Mouse (Mus musculus) CH12.LX (cell line): ENCODE results near the gene Eif5b. TPM values are rescaled to one million over a fixed set of nuclear protein-coding genes. Genes with fewer than 3 reads are reported as not detected.

ENCODE experiments used
- DNase-seq: peaks from one replicate; pipeline ENCODE4 v3.0.0-alpha.2; 2013; ENCODE audit errors: extremely low read depth
- H3K27ac ChIP-seq: 2 replicates; pipeline ENCODE4 v1.5.1; 2012; ENCODE audit warnings: low read depth, mild to moderate bottlenecking, control low read depth, moderate library complexity; ENCODE audit not compliant: insufficient read depth
- H3K27me3 ChIP-seq: replicated peaks from 2 replicates; pipeline ENCODE3; 2012; ENCODE audit warnings: inconsistent platforms
- H3K36me3 ChIP-seq, 2 experiments: replicated peaks in 1 of 2; 2 replicates each; pipeline versions ENCODE3 to v1.6.1; 2012; ENCODE audit warnings: inconsistent platforms in 1 of 2, low read length in 1 of 2, mild to moderate bottlenecking in 1 of 2, mixed read lengths in 1 of 2, moderate library complexity in 1 of 2; ENCODE audit not compliant: control insufficient read depth in 1 of 2, insufficient read depth in 1 of 2
- H3K4me1 ChIP-seq, 2 experiments: 2 replicates each; pipeline ENCODE4 v1.6.1; 2012; ENCODE audit warnings: inconsistent platforms in 1 of 2, moderate library complexity in 1 of 2; ENCODE audit not compliant: insufficient read depth in 2 of 2, control insufficient read depth in 1 of 2
- H3K4me2 ChIP-seq: 2 replicates; pipeline ENCODE4 v1.6.1; 2012; ENCODE audit warnings: low read depth, mild to moderate bottlenecking, control low read depth; ENCODE audit not compliant: poor library complexity, insufficient read depth, severe bottlenecking
- H3K4me3 ChIP-seq, 3 experiments: fragments of 150-350 bp in 1 of 3; sonication (generic) in 1 of 3; replicated peaks in 1 of 3; 2 replicates each; pipeline versions ENCODE3 to v1.5.1; 2011 to 2012; ENCODE audit warnings: low read depth in 2 of 3, low read length in 2 of 3, mild to moderate bottlenecking in 2 of 3, moderate library complexity in 2 of 3, control low read depth in 1 of 3, improper control_type of control experiment in 1 of 3, inconsistent platforms in 1 of 3, mixed read lengths in 1 of 3; ENCODE audit not compliant: poor library complexity in 1 of 3
- H3K79me2 ChIP-seq: replicated peaks from 2 replicates; pipeline ENCODE4 v1.6.1; 2012; ENCODE audit warnings: mild to moderate bottlenecking, moderate library complexity; ENCODE audit not compliant: control insufficient read depth, poor library complexity, insufficient read depth, severe bottlenecking; ENCODE audit errors: extremely low read depth
- H3K9ac ChIP-seq: 2 replicates; pipeline ENCODE4 v1.6.1; 2012; ENCODE audit warnings: low read depth, mild to moderate bottlenecking, control low read depth, moderate library complexity; ENCODE audit not compliant: insufficient read depth
- H3K9me3 ChIP-seq: replicated peaks from 2 replicates; pipeline ENCODE3; 2012; ENCODE audit warnings: low read length, inconsistent platforms, mixed read lengths
- CHD1 ChIP-seq: IDR thresholded peaks from 2 replicates; pipeline ENCODE4 v1.6.1; 2012; ENCODE audit warnings: low read depth, low read length, improper control_type of control experiment, inconsistent platforms
- CHD2 ChIP-seq: IDR thresholded peaks from 2 replicates; pipeline ENCODE4 v1.6.1; 2011; ENCODE audit warnings: low read length, improper control_type of control experiment
- CTCF ChIP-seq, 2 experiments: IDR thresholded peaks in 1 of 2; conservative IDR thresholded peaks in 1 of 2; 2 replicates each; pipeline ENCODE4 v1.5.1; 2011 to 2012; ENCODE audit warnings: low read depth in 2 of 2, low read length in 2 of 2, improper control_type of control experiment in 1 of 2, inconsistent platforms in 1 of 2, mild to moderate bottlenecking in 1 of 2, moderate library complexity in 1 of 2
- E2F4 ChIP-seq: IDR thresholded peaks from 2 replicates; pipeline ENCODE4 v1.6.1; 2011; ENCODE audit warnings: low read depth, low read length, improper control_type of control experiment; ENCODE audit not compliant: insufficient replicate concordance
- ELF1 ChIP-seq: IDR thresholded peaks from 2 replicates; pipeline ENCODE4 v1.6.1; 2014; ENCODE audit warnings: low read depth, mild to moderate bottlenecking, inconsistent platforms, low read length, improper control_type of control experiment
- ETS1 ChIP-seq: conservative IDR thresholded peaks from 2 replicates; pipeline ENCODE4 v1.6.1; 2012; ENCODE audit warnings: low read depth, mild to moderate bottlenecking, inconsistent platforms, low read length, improper control_type of control experiment, moderate library complexity
- GABPA ChIP-seq: IDR thresholded peaks from 2 replicates; pipeline ENCODE4 v1.6.1; 2012; ENCODE audit warnings: low read depth, low read length, improper control_type of control experiment, inconsistent platforms; ENCODE audit not compliant: insufficient replicate concordance
- HCFC1 ChIP-seq: IDR thresholded peaks from 2 replicates; pipeline ENCODE4 v1.6.1; 2012; ENCODE audit warnings: low read depth, mild to moderate bottlenecking, inconsistent platforms, low read length, improper control_type of control experiment
- IRF4 ChIP-seq: IDR thresholded peaks from 2 replicates; pipeline ENCODE4 v1.6.1; 2014; ENCODE audit warnings: low read depth, mild to moderate bottlenecking, inconsistent platforms, low read length, improper control_type of control experiment
- MAZ ChIP-seq: IDR thresholded peaks from 2 replicates; pipeline ENCODE4 v1.6.1; 2012; ENCODE audit warnings: low read depth, mild to moderate bottlenecking, inconsistent platforms, low read length, improper control_type of control experiment, moderate library complexity
- MXI1 ChIP-seq: IDR thresholded peaks from 2 replicates; pipeline ENCODE4 v1.6.1; 2011; ENCODE audit warnings: mild to moderate bottlenecking, low read depth, low read length, improper control_type of control experiment
- POLR2A ChIP-seq: IDR thresholded peaks from 2 replicates; pipeline ENCODE4 v1.6.1; 2011; ENCODE audit warnings: low read depth, mild to moderate bottlenecking, improper control_type of control experiment, low read length
- RAD21 ChIP-seq: IDR thresholded peaks from 2 replicates; pipeline ENCODE4 v1.6.1; 2011; ENCODE audit warnings: low read depth, mild to moderate bottlenecking, low read length, improper control_type of control experiment, moderate library complexity
- SMC3 ChIP-seq: IDR thresholded peaks from 2 replicates; pipeline ENCODE4 v1.6.1; 2011; ENCODE audit warnings: low read depth, low read length, improper control_type of control experiment
- UBTF ChIP-seq: IDR thresholded peaks from 2 replicates; pipeline ENCODE4 v1.6.1; 2012; ENCODE audit warnings: low read depth, mild to moderate bottlenecking, inconsistent platforms, low read length, improper control_type of control experiment, moderate library complexity
- ZC3H11A ChIP-seq: IDR thresholded peaks from 2 replicates; pipeline ENCODE4 v1.6.1; 2012; ENCODE audit warnings: low read depth, mild to moderate bottlenecking, inconsistent platforms, low read length, improper control_type of control experiment
- ZKSCAN1 ChIP-seq: IDR thresholded peaks from 2 replicates; pipeline ENCODE4 v1.6.1; 2012; ENCODE audit warnings: low read depth, inconsistent platforms, low read length, improper control_type of control experiment, borderline replicate concordance
- dilution Hi-C: fragments of 300-500 bp; cut with MboI; formaldehyde crosslinking; loops from 2 replicates; pipeline ENCODE4 v1.14.3; 2020; ENCODE audit warnings: low sequenced_read_pairs; ENCODE audit not compliant: extremely low pct_unique_long_range_greater_than_20kb, extremely low pct_ligation_motif_present
- in situ Hi-C: fragments of 300-500 bp; cut with MboI; formaldehyde crosslinking; loops from 3 replicates; pipeline ENCODE4 v1.14.3; 2019; ENCODE audit warnings: low sequenced_read_pairs, low pct_ligation_motif_present, low pct_unique_long_range_greater_than_20kb, mixed read lengths
- polyA plus RNA-seq: library from polyadenylated mRNA; unstranded; fragments of >175 nt; gene quantifications from 2 replicates; pipeline ENCODE4 v1.2.1, GENCODE M21; 2012; ENCODE audit warnings: low read depth; ENCODE audit not compliant: insufficient read length
- total RNA-seq, 2 experiments: library from RNA; depleted of rRNA; stranded (reverse); fragments of 300-350 nt in 1 of 2; fragments of >200 nt in 1 of 2; gene quantifications; 2 replicates each; pipeline ENCODE4 v1.2.3; 2012 to 2014

The Eif5b gene
- total and polyA plus RNA-seq, 3 experiments = 22.2 to 101 (median 29.8) TPM

GRCm38 (mm10) chr1:37959486-37959885 is 38.3 kb upstream of the Eif5b start:
- Histone ChIP-seq H3K27ac (no peak overlapping the region), H3K9me3 (no peaks in the 10 kb centered on the region), H3K4me3 (no peak overlapping the region), H3K27me3 (peaks cover 3% of the 10 kb centered on the region), H3K9ac (no peak overlapping the region), H3K4me1 (no peaks in the 10 kb centered on the region), H3K36me3 (no peaks in the 10 kb centered on the region), H3K79me2 (no peaks in the 10 kb centered on the region), H3K4me2 (no peak overlapping the region)
- in situ Hi-C loops (no loop called here), dilution Hi-C loops (no loop called here)
- TF ChIP-seq GABPA = no peak
- no peak for TF ChIP-seq ZKSCAN1
- no peak for TF ChIP-seq UBTF
- TF ChIP-seq ELF1 = no peak
- TF ChIP-seq CHD1 = no peak
- no peak for TF ChIP-seq E2F4
- TF ChIP-seq MAZ = no peak
- no peak for TF ChIP-seq ETS1
- TF ChIP-seq HCFC1 = no peak
- no peak for TF ChIP-seq CHD2
- no peak for TF ChIP-seq IRF4
- TF ChIP-seq SMC3 = no peak
- DNase-seq = no peak

GRCm38 (mm10) chr1:37965571-37965970 is 32.2 kb upstream of the Eif5b start:
- dilution Hi-C loops (no loop called here), in situ Hi-C loops (no loop called here)
- peaks cover 4% of the 10 kb centered on the region for H3K27me3 ChIP-seq
- H3K79me2 ChIP-seq = no peaks in the 10 kb centered on the region
- DNase-seq = no peak
- H3K9ac ChIP-seq = no peak overlapping the region
- H3K36me3 ChIP-seq = no peaks in the 10 kb centered on the region
- no peak overlapping the region for H3K4me3 ChIP-seq
- H3K9me3 ChIP-seq = no peaks in the 10 kb centered on the region
- no peak overlapping the region for H3K4me2 ChIP-seq
- TF ChIP-seq IRF4 (no peak), CTCF (conservative IDR thresholded peaks at IDR 0.05 in 1 of 2, IDR thresholded peaks at IDR 0.05 in 1 of 2; ENCODE audit: low read depth in 2 of 2, low read length in 2 of 2) (peak in 1 of 2 experiments; percentile 24; a peak in 2 of 4 replicates), SMC3 (no peak), POLR2A (no peak)
- no peaks in the 10 kb centered on the region for H3K4me1 ChIP-seq
- no peak overlapping the region for H3K27ac ChIP-seq

GRCm38 (mm10) chr1:37968746-37969145 is 29.1 kb upstream of the Eif5b start:
- in situ Hi-C loops = no loop called here
- Histone ChIP-seq H3K9me3 (no peaks in the 10 kb centered on the region), H3K36me3 (no peaks in the 10 kb centered on the region)

More at GRCm38 (mm10) chr1:37968746-37969145, 29.1 kb upstream of the Eif5b start:
- Histone ChIP-seq H3K79me2 (no peaks in the 10 kb centered on the region), H3K9ac (no peak overlapping the region), H3K4me2 (no peak overlapping the region), H3K4me3 (no peak overlapping the region), H3K27me3 (peaks cover 4% of the 10 kb centered on the region), H3K27ac (no peak overlapping the region), H3K4me1 (no peaks in the 10 kb centered on the region)
- no peak for TF ChIP-seq RAD21
- no peak for TF ChIP-seq ELF1
- no peak for TF ChIP-seq CHD1
- TF ChIP-seq ZC3H11A = no peak
- TF ChIP-seq SMC3 = no peak
- TF ChIP-seq MXI1 = no peak
- TF ChIP-seq E2F4 = no peak
- DNase-seq = no peak
- dilution Hi-C loops = no loop called here
